Mouse (Mus musculus) frontal cortex, adult 2 months (tissue): ENCODE measurements at regions not wholly inside any gene's neighbourhood (a gene's known extent, or its start where the extent isn't known, plus 50 kb on each side); places are given as distances from the start of the nearest gene placed in this dataset.

Experiments
- DNase-seq, 2 experiments: peaks; one replicate each; pipeline ENCODE4 v3.0.0; 2022; ENCODE audit warnings: low spot score in 1 of 2; ENCODE audit errors: extremely low spot score in 1 of 2

DNA sequence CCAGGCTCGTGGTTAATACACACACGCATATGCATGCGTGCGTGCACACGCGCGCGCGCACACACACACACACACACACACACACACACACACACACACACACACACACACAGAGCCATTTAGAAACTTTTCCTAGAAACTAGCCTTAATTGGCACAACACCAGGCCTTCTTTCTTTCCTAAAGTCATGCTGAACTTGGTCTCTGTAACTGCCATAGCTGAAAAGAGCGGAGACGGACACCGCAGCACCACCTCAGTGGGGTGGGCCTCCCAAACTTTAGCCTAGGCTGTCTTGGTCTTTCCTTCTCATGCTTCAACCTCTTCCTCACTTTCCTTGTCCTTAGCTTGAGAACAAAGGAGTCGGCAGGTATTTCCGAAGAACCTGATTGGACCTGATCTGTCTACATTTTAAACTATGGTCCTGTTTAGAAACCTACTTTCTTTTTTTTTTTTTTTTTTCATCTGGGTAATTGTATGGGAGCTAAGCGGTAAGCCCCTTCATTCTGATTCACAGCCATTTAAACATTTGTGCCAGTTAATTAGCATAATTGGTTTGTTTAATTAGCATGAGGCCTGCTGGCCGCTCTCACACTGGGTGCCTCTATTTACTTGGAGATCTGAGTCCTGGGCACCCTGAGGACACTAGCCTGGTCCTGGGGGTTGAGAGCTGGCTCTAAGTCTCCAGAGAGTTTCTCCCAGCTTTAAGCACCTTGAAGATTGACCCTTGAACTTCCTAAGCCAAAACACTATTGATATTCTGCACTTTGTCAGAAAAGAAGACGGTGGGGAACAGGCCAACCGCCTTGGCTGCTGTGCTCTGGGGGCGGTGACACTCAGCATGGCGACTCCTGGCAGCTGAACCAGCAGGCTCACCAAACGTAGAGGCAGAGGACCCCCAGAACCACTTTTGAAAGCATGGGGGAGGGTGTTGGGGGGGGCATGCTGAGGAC is 269.7 kb upstream of the Irx3 start:
- DNase-seq: no peak

DNA sequence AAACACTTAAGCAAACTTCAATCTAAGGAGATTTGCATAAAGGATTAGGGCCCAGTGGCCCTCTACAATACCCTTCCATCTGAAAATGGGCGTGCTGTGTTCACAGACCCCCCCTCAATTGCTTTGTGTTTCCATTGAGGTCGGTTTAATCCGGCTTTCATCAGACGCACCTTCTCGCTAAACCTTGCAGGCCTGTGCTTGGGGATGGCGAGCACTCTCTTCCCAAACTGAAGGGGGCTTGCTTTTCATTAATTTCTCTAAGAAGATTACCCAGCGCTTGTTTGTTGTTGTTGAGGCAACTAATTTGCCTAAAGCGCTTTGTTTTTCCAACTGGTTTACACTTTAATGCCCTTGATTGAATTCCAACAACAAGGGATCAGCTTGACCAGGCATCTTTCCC is 268.8 kb upstream of the Irx3 start:
- DNase-seq: no peak

DNA sequence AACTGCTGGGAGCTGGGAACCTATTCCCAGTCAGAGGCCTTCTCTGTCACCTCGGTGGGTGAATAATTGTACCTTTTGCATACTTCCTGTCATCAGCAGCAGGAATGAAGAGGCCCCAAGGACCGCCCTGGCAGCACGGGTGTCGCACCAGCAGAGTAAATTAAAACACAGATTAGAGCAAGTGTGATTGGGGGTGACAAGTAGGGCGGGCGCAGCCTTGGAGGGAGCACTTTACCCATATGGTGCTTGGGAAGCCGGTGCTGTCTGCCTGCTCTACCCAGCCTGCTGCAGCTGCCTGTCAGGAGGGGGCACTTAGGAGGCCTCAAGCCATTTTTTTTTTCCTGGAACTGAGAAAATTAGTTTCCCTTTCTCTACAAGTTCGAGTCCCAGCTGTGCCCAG is 264.6 kb upstream of the Irx3 start:
- no peak for DNase-seq

DNA sequence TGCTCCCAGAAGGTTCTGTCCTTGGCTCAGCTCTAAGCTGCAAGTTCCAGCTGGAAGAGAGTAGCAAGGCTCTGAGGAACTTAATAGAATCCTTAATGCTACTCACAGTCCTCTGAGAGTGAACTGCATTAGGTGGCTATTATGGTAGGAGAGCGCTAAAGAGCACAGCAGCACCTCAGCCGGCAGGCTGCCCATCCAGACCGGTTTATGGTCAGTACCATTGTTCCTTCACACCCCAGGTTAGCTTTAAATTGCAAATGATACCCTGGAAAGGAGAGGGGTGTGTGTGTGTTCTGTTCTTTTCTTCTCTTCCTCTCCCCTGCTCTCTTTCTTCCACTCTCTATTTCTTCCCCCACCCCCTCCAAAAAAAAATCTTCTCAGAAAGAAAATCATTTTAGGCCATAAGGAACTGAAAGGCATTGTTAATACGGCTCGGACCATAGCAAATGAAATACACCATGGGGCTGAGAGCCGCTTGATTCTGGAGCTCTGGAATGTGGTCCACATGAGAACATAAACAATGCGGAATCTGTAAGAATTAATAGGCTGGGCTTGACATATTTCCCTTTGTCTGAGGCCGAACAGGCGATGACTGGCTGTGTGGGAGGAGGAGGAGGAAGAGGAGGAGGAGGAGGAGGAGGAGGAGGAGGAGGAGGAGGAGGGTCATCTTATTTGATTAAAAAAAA is 263.8 kb upstream of the Irx3 start:
- no peak for DNase-seq

GRCm38 (mm10) chr8:92064971-92065370 is 263.1 kb upstream of the Irx3 start:
- DNase-seq: no peak

- no peak for DNase-seq
Measured at GRCm38 (mm10) chr8:92064175-92064821, 262.4 kb upstream of the Irx3 start.

GRCm38 (mm10) chr8:92063333-92063732 is 261.5 kb upstream of the Irx3 start:
- no peak for DNase-seq

GRCm38 (mm10) chr8:92059471-92059870 is 257.6 kb upstream of the Irx3 start:
- DNase-seq: no peak

DNA sequence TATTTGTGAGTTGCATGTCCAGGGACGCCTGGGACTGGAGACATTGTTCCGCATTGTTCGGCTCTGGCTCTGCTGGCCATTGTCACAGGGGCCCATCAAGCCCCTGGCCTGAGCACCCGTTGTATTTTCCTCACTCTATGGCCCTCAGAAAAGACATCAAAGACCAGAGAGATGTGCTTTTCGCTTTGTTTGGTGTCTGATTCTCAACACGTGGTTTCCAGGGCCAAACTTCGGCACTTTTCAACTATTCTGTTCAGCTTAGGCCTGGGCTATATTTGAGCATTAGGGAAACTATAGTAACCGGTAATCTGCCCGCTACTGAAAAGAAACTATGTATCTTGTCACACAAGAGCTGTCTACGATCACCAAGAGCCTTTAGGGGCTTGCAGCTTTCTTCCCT is 257.1 kb upstream of the Irx3 start:
- no peak for DNase-seq

DNA sequence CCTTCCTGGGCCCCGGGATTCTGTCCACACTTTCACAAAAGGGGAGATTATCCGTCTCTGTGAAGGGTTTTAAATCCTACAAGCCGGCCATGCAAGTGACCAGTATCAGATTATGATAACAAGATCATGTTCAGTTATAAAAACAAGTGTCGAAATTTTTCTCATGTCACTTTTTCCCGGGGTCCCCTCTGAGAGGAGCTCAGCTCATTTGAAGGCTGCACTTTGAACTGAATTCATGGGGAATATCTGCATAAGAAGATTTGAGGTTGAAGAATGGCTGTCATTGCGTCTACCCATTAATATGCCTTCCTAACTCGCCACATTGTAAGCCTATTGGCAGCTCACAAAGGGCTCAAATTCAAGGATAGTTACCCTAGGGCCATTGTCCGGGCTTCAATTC is 256.0 kb upstream of the Irx3 start:
- no peak for DNase-seq

GRCm38 (mm10) chr8:92055590-92055989 is 253.7 kb upstream of the Irx3 start:
- no peak for DNase-seq

GRCm38 (mm10) chr8:92044695-92045094 is 242.8 kb upstream of the Irx3 start:
- DNase-seq: no peak

DNA sequence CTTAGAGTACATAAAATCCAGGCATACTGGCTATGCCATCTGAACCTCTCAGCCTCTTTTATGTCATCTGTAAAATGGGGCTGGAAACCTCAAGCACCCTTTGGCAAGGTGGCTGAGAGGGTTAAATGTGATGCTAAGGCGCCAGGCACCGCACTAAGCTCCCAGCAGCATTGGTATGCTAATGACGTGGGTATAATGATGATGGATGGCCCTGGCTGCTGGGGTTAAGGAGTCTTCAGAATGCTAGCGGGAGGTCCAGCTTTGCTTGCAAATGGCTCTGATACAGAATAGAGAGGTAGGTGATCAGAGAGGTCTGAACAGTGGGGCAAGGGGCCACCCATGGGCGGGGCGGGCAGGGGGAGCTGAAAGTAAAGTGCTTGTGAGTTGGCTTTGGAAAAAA is 241.1 kb upstream of the Irx3 start:
- DNase-seq: no peak

DNA sequence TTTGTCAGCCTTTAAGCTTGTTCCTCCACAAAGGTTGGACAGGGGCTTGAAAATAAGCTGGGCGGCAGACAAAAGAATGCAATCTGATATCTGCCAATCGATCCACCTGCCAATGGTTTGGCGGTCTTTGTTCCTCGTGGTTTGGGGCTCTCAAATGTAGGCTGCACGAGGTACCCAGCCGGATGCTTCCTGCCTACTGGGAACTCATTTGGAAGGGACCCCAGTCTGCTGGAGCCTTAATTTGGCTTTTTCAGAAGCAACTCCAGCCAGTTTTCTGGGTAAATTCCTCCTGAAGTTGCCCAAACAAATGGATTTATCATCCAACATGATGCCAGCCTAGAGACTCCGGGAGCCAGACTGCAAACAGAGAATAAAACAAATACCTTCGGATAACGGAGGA is 228.1 kb upstream of the Irx3 start:
- no peak for DNase-seq

GRCm38 (mm10) chr8:92029516-92029915 is 227.6 kb upstream of the Irx3 start:
- no peak for DNase-seq

GRCm38 (mm10) chr8:92028308-92028707 is 226.4 kb upstream of the Irx3 start:
- no peak for DNase-seq

DNA sequence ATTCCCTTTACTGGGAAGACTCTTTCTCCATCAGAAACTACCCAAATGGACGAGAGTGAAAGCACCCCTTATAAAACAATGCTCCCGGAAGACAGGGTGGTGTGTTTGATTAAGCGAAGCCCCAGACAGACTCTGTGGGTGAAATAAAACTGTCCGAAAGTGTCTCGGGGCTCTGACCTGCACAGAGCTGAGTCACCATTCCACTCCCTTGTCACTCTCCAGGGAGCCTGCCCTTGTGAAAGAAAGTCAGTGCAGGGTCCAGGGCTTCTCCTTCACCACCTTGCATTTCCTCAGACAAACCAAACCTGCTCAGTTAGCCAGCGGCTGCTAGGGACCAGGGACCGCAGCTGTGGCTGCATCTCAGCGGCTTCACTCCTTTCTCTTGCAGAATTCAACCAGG is 222.3 kb upstream of the Irx3 start:
- DNase-seq: no peak

GRCm38 (mm10) chr8:92021521-92021920 is 219.7 kb upstream of the Irx3 start:
- no peak for DNase-seq

DNA sequence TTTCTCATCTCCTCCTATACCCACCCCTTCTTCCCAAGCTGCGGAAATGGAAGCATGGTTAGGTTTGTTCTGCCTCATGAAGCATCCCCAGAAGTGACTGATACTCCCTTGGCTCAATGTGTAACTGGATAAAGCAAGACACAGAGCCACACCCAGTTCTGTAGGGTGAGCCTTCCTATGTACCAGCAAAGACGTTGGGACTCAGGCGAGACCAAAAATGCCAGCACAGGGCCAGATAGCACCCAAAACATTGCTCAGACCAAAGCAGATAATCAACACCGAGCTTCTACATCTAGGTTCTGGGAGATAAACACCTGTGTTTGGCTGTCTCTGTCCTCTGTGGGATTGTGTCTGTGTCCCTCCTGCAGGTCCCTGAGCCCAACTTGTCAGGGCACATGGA is 212.8 kb upstream of the Irx3 start:
- DNase-seq: no peak

- DNase-seq: no peak
Measured at GRCm38 (mm10) chr8:92013183-92013582, 211.3 kb upstream of the Irx3 start.

DNA sequence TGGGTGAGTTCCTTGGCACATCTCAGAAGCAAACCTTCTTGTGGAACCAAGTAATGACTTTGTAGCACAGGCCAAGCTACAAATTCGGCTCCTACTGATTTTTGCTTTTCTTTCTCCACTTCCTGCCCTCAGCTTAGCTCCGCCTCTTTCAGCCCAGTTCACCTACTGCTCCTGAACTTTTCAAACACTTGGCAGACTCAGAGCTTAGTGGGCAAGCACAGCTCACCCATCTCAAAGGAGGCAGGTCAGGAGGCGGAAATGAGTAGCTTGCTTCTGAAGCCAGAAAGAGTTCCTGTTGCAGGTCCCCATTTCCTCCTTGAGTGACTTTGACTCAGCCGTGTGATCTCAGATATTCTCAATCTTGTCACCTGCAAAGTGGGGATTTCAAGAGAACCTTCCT is 208.5 kb upstream of the Irx3 start:
- no peak for DNase-seq
